Mouse (Mus musculus) MEL (cell line): ENCODE data around the gene Inpp5k. TPM values are rescaled to one million over a fixed set of nuclear protein-coding genes. Genes with fewer than 3 reads are reported as not detected.

ENCODE experiments used
- DNase-seq: peaks from one replicate; pipeline ENCODE4 v3.0.0; 2011; ENCODE audit warnings: low read depth, low spot score
- H3K27ac ChIP-seq: 2 replicates; pipeline ENCODE4 v1.5.1; 2012; ENCODE audit warnings: low read depth, mild to moderate bottlenecking, control low read depth, low read length, moderate library complexity; ENCODE audit not compliant: control insufficient read depth
- H3K27me3 ChIP-seq, 2 experiments: fragments of 150-350 bp in 1 of 2; sonication (generic) in 1 of 2; 2 replicates each; pipeline ENCODE4 v1.6.1; 2012; ENCODE audit warnings: low read length in 2 of 2, mild to moderate bottlenecking in 2 of 2, improper control_type of control experiment in 1 of 2, moderate library complexity in 1 of 2; ENCODE audit not compliant: insufficient read depth in 2 of 2, control insufficient read depth in 1 of 2
- H3K36me3 ChIP-seq, 2 experiments: 2 replicates each; pipeline ENCODE4 v1.6.1; 2012 to 2014; ENCODE audit warnings: low read length in 2 of 2, improper control_type of control experiment in 1 of 2, inconsistent platforms in 1 of 2, mild to moderate bottlenecking in 1 of 2; ENCODE audit not compliant: insufficient read depth in 2 of 2, control insufficient read depth in 1 of 2
- H3K4me1 ChIP-seq, 2 experiments: fragments of 150-350 bp in 1 of 2; sonication (generic) in 1 of 2; 2 replicates each; pipeline ENCODE4 v1.6.1; 2012; ENCODE audit warnings: low read length in 2 of 2, improper control_type of control experiment in 1 of 2, mild to moderate bottlenecking in 1 of 2; ENCODE audit not compliant: insufficient read depth in 2 of 2, control insufficient read depth in 1 of 2
- H3K4me3 ChIP-seq, 2 experiments: fragments of 150-350 bp in 1 of 2; sonication (generic) in 1 of 2; 2 replicates each; pipeline ENCODE4 v1.5.1; 2012; ENCODE audit warnings: low read depth in 2 of 2, low read length in 2 of 2, mild to moderate bottlenecking in 2 of 2, moderate library complexity in 2 of 2, control low read depth in 1 of 2, improper control_type of control experiment in 1 of 2; ENCODE audit not compliant: control insufficient read depth in 1 of 2, insufficient read depth in 1 of 2
- H3K79me2 ChIP-seq: 2 replicates; pipeline ENCODE4 v1.6.1; 2012; ENCODE audit warnings: mild to moderate bottlenecking, low read length, moderate library complexity; ENCODE audit not compliant: control insufficient read depth, poor library complexity, insufficient read depth
- H3K9ac ChIP-seq: 2 replicates; pipeline ENCODE4 v1.6.1; 2012; ENCODE audit warnings: low read depth, mild to moderate bottlenecking, control low read depth, low read length, moderate library complexity; ENCODE audit not compliant: control insufficient read depth, poor library complexity, severe bottlenecking
- H3K9me3 ChIP-seq: fragments of 150-350 bp; sonication (generic); replicated peaks from 2 replicates; pipeline ENCODE4 v1.6.1; 2012; ENCODE audit warnings: mild to moderate bottlenecking, low read length, improper control_type of control experiment, moderate library complexity; ENCODE audit not compliant: insufficient read depth
- CHD1 ChIP-seq: IDR thresholded peaks from 2 replicates; pipeline ENCODE4 v1.6.1; 2012; ENCODE audit warnings: low read depth, mild to moderate bottlenecking, inconsistent platforms, low read length, improper control_type of control experiment
- CHD2 ChIP-seq: IDR thresholded peaks from 2 replicates; pipeline ENCODE4 v1.6.1; 2011; ENCODE audit warnings: low read length, improper control_type of control experiment
- CTCF ChIP-seq, 3 experiments: IDR thresholded peaks in 2 of 3; conservative IDR thresholded peaks in 1 of 3; 2 replicates each; pipeline ENCODE4 v1.5.1; 2011 to 2012; ENCODE audit warnings: low read length in 3 of 3, low read depth in 2 of 3, mild to moderate bottlenecking in 2 of 3, improper control_type of control experiment in 1 of 3, inconsistent platforms in 1 of 3, mixed read lengths in 1 of 3, moderate library complexity in 1 of 3; ENCODE audit not compliant: control insufficient read depth in 1 of 3, insufficient read depth in 1 of 3, poor library complexity in 1 of 3, severe bottlenecking in 1 of 3
- ELF1 ChIP-seq: IDR thresholded peaks from 2 replicates; pipeline ENCODE4 v1.6.1; 2014; ENCODE audit warnings: low read depth, mild to moderate bottlenecking, inconsistent platforms, low read length, improper control_type of control experiment, moderate library complexity
- EP300 ChIP-seq, 2 experiments: IDR thresholded peaks; 2 replicates each; pipeline ENCODE4 v1.6.1; 2011; ENCODE audit warnings: improper control_type of control experiment in 2 of 2, low read length in 2 of 2, low read depth in 1 of 2, mild to moderate bottlenecking in 1 of 2
- ETS1 ChIP-seq: IDR thresholded peaks from 2 replicates; pipeline ENCODE4 v1.6.1; 2012; ENCODE audit warnings: low read depth, mild to moderate bottlenecking, inconsistent platforms, low read length, improper control_type of control experiment, moderate library complexity
- GABPA ChIP-seq: IDR thresholded peaks from 2 replicates; pipeline ENCODE4 v1.6.1; 2012; ENCODE audit warnings: low read depth, mild to moderate bottlenecking, inconsistent platforms, low read length, improper control_type of control experiment, moderate library complexity
- GATA1 ChIP-seq: IDR thresholded peaks from 2 replicates; pipeline ENCODE4 v1.6.1; 2011; ENCODE audit warnings: low read depth, low read length, improper control_type of control experiment
- HCFC1 ChIP-seq: IDR thresholded peaks from 2 replicates; pipeline ENCODE4 v1.6.1; 2012; ENCODE audit warnings: low read depth, mild to moderate bottlenecking, inconsistent platforms, low read length, improper control_type of control experiment, moderate library complexity
- KAT2A ChIP-seq: conservative IDR thresholded peaks from 2 replicates; pipeline ENCODE4 v1.6.1; 2012; ENCODE audit warnings: low read depth, low read length, improper control_type of control experiment, inconsistent platforms
- MAFK ChIP-seq: IDR thresholded peaks from 2 replicates; pipeline ENCODE4 v1.6.1; 2011; ENCODE audit warnings: low read depth, mild to moderate bottlenecking, low read length, improper control_type of control experiment, borderline replicate concordance
- MAZ ChIP-seq: IDR thresholded peaks from 2 replicates; pipeline ENCODE4 v1.6.1; 2012; ENCODE audit warnings: low read depth, mild to moderate bottlenecking, inconsistent platforms, low read length, improper control_type of control experiment
- MXI1 ChIP-seq: IDR thresholded peaks from 2 replicates; pipeline ENCODE4 v1.6.1; 2011; ENCODE audit warnings: mild to moderate bottlenecking, low read depth, low read length, improper control_type of control experiment
- MYC ChIP-seq: IDR thresholded peaks from 2 replicates; pipeline ENCODE4 v1.6.1; 2011; ENCODE audit warnings: low read depth, mild to moderate bottlenecking, low read length, improper control_type of control experiment, moderate library complexity
- NRF1 ChIP-seq: IDR thresholded peaks from 2 replicates; pipeline ENCODE4 v1.6.1; 2014; ENCODE audit warnings: low read depth, mild to moderate bottlenecking, inconsistent platforms, low read length, improper control_type of control experiment, moderate library complexity; ENCODE audit not compliant: poor library complexity, insufficient read depth, severe bottlenecking
- POLR2A ChIP-seq, 2 experiments: IDR thresholded peaks; 2 replicates each; pipeline ENCODE4 v1.6.1; 2011 to 2012; ENCODE audit warnings: low read length in 2 of 2, mild to moderate bottlenecking in 2 of 2, control low read depth in 1 of 2, improper control_type of control experiment in 1 of 2, low read depth in 1 of 2, moderate library complexity in 1 of 2; ENCODE audit not compliant: control insufficient read depth in 1 of 2, insufficient read depth in 1 of 2, poor library complexity in 1 of 2
- POLR2AphosphoS5 ChIP-seq: IDR thresholded peaks from 2 replicates; pipeline ENCODE4 v1.6.1; 2012; ENCODE audit warnings: low read depth, borderline replicate concordance, mild to moderate bottlenecking, inconsistent platforms, low read length, moderate library complexity, mixed read lengths
- RAD21 ChIP-seq: IDR thresholded peaks from 2 replicates; pipeline ENCODE4 v1.6.1; 2011; ENCODE audit warnings: mild to moderate bottlenecking, low read depth, low read length, improper control_type of control experiment
- SIN3A ChIP-seq: IDR thresholded peaks from 2 replicates; pipeline ENCODE4 v1.6.1; 2012; ENCODE audit warnings: low read length, improper control_type of control experiment, inconsistent platforms
- SMC3 ChIP-seq: IDR thresholded peaks from 2 replicates; pipeline ENCODE4 v1.6.1; 2011; ENCODE audit warnings: low read depth, low read length, improper control_type of control experiment
- USF2 ChIP-seq, 2 experiments: IDR thresholded peaks; 2 replicates each; pipeline ENCODE4 v1.6.1; 2011 to 2012; ENCODE audit warnings: improper control_type of control experiment in 2 of 2, low read length in 2 of 2, borderline replicate concordance in 1 of 2, inconsistent platforms in 1 of 2, low read depth in 1 of 2, mild to moderate bottlenecking in 1 of 2; ENCODE audit not compliant: insufficient read depth in 1 of 2
- ZKSCAN1 ChIP-seq: IDR thresholded peaks from 2 replicates; pipeline ENCODE4 v1.6.1; 2012; ENCODE audit warnings: low read depth, mild to moderate bottlenecking, inconsistent platforms, low read length, improper control_type of control experiment, moderate library complexity
- ZMIZ1 ChIP-seq: IDR thresholded peaks from 2 replicates; pipeline ENCODE4 v1.6.1; 2012; ENCODE audit warnings: low read depth, mild to moderate bottlenecking, inconsistent platforms, low read length, improper control_type of control experiment, moderate library complexity
- ZNF384 ChIP-seq: IDR thresholded peaks from 2 replicates; pipeline ENCODE4 v1.6.1; 2012; ENCODE audit warnings: low read depth, mild to moderate bottlenecking, inconsistent platforms, low read length, improper control_type of control experiment
- polyA plus RNA-seq, 2 experiments: library from polyadenylated mRNA; stranded (reverse) in 1 of 2; unstranded in 1 of 2; fragments of >175 nt in 1 of 2; fragments of >200 nt in 1 of 2; gene quantifications; 2 replicates each; pipeline versions ENCODE4 v1.2.1 to v1.2.4; 2012; ENCODE audit warnings: low replicate concordance in 2 of 2, low read depth in 1 of 2; ENCODE audit not compliant: insufficient read length in 2 of 2, insufficient read depth in 1 of 2, missing spikeins in 1 of 2
- total RNA-seq: library from RNA; depleted of rRNA; stranded (reverse); fragments of 300-350 nt; gene quantifications from 2 replicates; pipeline ENCODE4 v1.2.3, GENCODE M21; 2012

The Inpp5k gene
- total and polyA plus RNA-seq, 3 experiments: 15.2 to 28.7 TPM; not detected in 1

DNA sequence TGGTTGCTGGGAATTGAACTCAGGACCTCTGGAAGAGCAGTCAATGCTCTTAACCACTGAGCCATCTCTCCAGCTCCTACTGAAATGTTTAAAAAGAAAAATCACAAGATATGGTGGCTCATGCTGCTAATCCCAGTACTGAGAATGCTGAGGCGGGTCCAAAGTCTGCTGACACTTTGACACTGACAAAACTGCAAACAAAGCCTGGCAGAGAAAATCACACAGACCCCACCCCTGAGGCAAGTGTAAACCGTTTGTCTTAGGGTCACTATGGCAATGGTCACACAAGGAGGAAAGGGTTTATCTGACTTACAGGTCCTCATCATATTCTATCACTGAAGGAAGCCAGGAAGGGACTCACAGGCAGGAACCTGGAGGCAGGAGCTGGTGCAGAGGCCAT, 15.2 kb upstream of the Inpp5k start:
- peaks cover 0 to 12% of the 10 kb centered on the region in 2 experiments; a peak in 2 of 4 replicates for H3K36me3 ChIP-seq

GRCm38 (mm10) chr11:75619133-75619532, 11.7 kb upstream of the Inpp5k start:
- peaks cover 12 to 20% of the 10 kb centered on the region in 2 experiments for H3K36me3 ChIP-seq

More for the DNA sequence above, 15.2 kb upstream of the Inpp5k start:
- Histone ChIP-seq H3K4me1 (no peaks in the 10 kb centered on the region), H3K9ac (no peak overlapping the region), H3K4me3 (no peak overlapping the region), H3K9me3 (no peaks in the 10 kb centered on the region), H3K79me2 (no peaks in the 10 kb centered on the region), H3K27ac (no peak overlapping the region), H3K27me3 (no peaks in the 10 kb centered on the region)
- TF ChIP-seq NRF1: no peak
- no peak for DNase-seq

GRCm38 (mm10) chr11:75620136-75620780, 10.5 kb upstream of the Inpp5k start:
- no peak for DNase-seq
- Histone ChIP-seq H3K9me3 (no peaks in the 10 kb centered on the region), H3K36me3 (peaks cover 11 to 27% of the 10 kb centered on the region in 2 experiments)
- no peak for TF ChIP-seq ZNF384
- no peak for TF ChIP-seq MXI1
- TF ChIP-seq ELF1: no peak
- TF ChIP-seq KAT2A: no peak
- no peak for TF ChIP-seq SIN3A
- TF ChIP-seq MYC: no peak
- TF ChIP-seq ETS1: no peak
- TF ChIP-seq MAFK: no peak
- no peak for TF ChIP-seq ZKSCAN1
- TF ChIP-seq CHD1: no peak
- no peak for TF ChIP-seq USF2 (IDR thresholded peaks at IDR 0.05; ENCODE audit: borderline replicate concordance in 1 of 2, insufficient read depth in 1 of 2, low read depth in 1 of 2, low read length in 2 of 2)
- no peak for TF ChIP-seq GATA1
- TF ChIP-seq, all 39 proteins: peak for 0
- Histone ChIP-seq H3K4me3 (no peak overlapping the region), H3K27ac (no peak overlapping the region), H3K79me2 (no peaks in the 10 kb centered on the region; the same call in 1 of the 2 replicates), H3K4me1 (peaks cover 20 to 25% of the 10 kb centered on the region in 2 experiments), H3K9ac (no peak overlapping the region), H3K27me3 (no peaks in the 10 kb centered on the region)

More at GRCm38 (mm10) chr11:75619133-75619532, 11.7 kb upstream of the Inpp5k start:
- no peak overlapping the region for H3K4me3 ChIP-seq
- no peaks in the 10 kb centered on the region for H3K79me2 ChIP-seq
- DNase-seq: peak; percentile 51
- TF ChIP-seq CHD1 (no peak), SIN3A (no peak), HCFC1 (no peak), EP300 (IDR thresholded peaks at IDR 0.05; ENCODE audit: low read depth in 1 of 2, low read length in 2 of 2) (no peak), CTCF (IDR thresholded peaks at IDR 0.05 in 2 of 3, conservative IDR thresholded peaks at IDR 0.05 in 1 of 3; ENCODE audit: control insufficient read depth in 1 of 3, insufficient read depth in 1 of 3, low read depth in 2 of 3, low read length in 3 of 3, poor library complexity in 1 of 3, severe bottlenecking in 1 of 3) (peak; percentile 53 to 76 (median 61)), CHD2 (no peak), POLR2AphosphoS5 (no peak), MYC (no peak), RAD21 (no peak; the same call in 1 of the 2 replicates), NRF1 (no peak), MAFK (no peak), GABPA (no peak), SMC3 (peak; percentile 44; the same call in 1 of the 2 replicates), POLR2A (IDR thresholded peaks at IDR 0.05; ENCODE audit: control insufficient read depth in 1 of 2, insufficient read depth in 1 of 2, low read depth in 1 of 2, low read length in 2 of 2, poor library complexity in 1 of 2) (no peak), MAZ (no peak), ELF1 (no peak), ZMIZ1 (no peak)
- no peak overlapping the region for H3K9ac ChIP-seq
- H3K9me3 ChIP-seq: no peaks in the 10 kb centered on the region
- no peaks in the 10 kb centered on the region for H3K27me3 ChIP-seq
- H3K4me1 ChIP-seq: peaks cover 15 to 17% of the 10 kb centered on the region in 2 experiments
- H3K27ac ChIP-seq: no peak overlapping the region
